Mouse (Mus musculus): ENCODE measurements around the gene Kcnmb1.

DNA sequence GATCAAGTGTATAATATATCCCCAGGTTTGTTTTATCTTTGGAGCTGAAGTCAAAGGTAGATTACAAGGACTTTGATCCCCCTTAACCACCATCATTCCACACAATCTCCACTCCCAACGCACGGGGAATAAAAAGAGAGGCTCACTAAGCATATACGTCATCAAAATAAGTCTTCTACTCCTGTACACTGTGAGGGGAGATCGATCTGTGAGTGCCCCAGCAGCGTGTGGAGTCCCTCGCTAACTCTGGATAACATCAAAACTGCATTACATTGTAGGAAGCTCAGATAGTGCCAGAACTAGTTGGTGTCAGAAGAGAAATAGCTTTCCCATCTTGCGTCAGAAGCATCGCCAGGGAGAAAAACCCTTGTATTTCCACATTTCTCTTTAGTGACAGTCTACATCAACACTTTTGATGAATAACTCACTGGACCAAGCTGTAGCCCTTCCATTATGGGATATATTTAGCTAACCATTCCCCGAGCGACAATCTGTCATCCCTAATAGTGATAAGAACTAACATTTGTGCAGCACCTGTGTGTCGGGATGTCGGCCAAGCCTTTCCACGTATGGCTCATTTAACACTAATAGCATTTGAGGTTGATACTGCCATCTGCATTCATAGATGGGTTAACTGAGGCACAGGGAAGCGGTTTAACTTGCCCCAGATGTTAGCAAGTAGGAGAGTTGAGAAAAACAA, 11.7 kb downstream of the Kcnmb1 start:
- TF ChIP-seq CTCF (IDR thresholded peaks at IDR 0.05; ENCODE audit: low read depth, low read length) = no peak
- TF ChIP-seq POLR2A (IDR thresholded peaks at IDR 0.05; ENCODE audit: extremely low read depth, insufficient read depth, low read length) = no peak

All from liver, adult 2 months (tissue).